ENCODE assay signal across 22 mouse cellular contexts in the genomic region with DNA sequence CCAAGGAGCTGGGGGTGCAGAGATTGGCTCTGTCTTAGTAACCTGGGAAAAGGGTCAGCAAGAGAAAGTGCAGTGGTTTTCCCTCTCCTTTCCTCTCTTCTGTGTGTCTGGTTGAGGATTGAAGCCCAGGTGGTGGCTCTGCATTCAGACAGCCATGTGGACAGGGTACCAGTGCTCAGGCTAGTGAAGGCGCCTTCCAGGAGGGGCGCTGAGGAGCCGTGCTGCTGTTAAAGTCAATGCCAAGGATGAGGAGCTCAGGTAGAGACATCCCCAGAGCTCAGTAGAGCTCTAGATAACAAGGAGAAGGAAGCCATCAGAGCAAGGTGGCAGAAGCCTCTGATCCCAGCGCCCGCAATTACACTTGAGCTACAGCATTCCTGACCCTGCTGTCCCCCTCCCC. TPM values are rescaled to one million over a fixed set of nuclear protein-coding genes. Genes with fewer than 3 reads are reported as not detected.
DNase-seq lines count a peak whose midpoint lies in the region; ATAC-seq and TF ChIP-seq lines count a peak whose summit lies in the region.
"Had no signal": no experiment of that assay in that cellular context is flagged by ENCODE, and none has a peak within 500 bp of the region (broad histone marks: within the 10 kb centered on the region; RNA-seq: fewer than 3 reads in every experiment).

No protein-coding gene starts in this region.

- no peaks in the 10 kb centered on the region for H3K36me3 ChIP-seq in kidney, postnatal 0 days (ENCODE audit: insufficient read depth, low read length)
- H3K36me3 ChIP-seq in midbrain, postnatal 0 days (ENCODE audit: insufficient read depth, low read length): no peaks in the 10 kb centered on the region
- no peaks in the 10 kb centered on the region for H3K36me3 ChIP-seq in midbrain, embryonic 16.5 days (ENCODE audit: control insufficient read depth, insufficient read depth, low read length)
- no peaks in the 10 kb centered on the region for H3K36me3 ChIP-seq in stomach, postnatal 0 days (ENCODE audit: control insufficient read depth, insufficient read depth, low read length)
- H3K36me3 ChIP-seq: limb, embryonic 15.5 days; lung, embryonic 15.5 days; midbrain, embryonic 12.5 days; neural tube, embryonic 13.5 days had no signal

- no peak overlapping the region for H3K4me3 ChIP-seq in kidney, postnatal 0 days (replicated peaks; ENCODE audit: low read depth, low read length)
- no peak overlapping the region for H3K4me3 ChIP-seq in midbrain, postnatal 0 days (ENCODE audit: low read depth, low read length)
- H3K4me3 ChIP-seq in midbrain, embryonic 16.5 days (ENCODE audit: low read depth, low read length): no peak overlapping the region
- H3K4me3 ChIP-seq in stomach, postnatal 0 days (ENCODE audit: low read depth, low read length): no peak overlapping the region
- H3K4me3 ChIP-seq: embryonic facial prominence, embryonic 10.5 days; limb, embryonic 15.5 days; lung, embryonic 15.5 days; midbrain, embryonic 12.5 days; neural tube, embryonic 13.5 days had no signal

- peaks cover 47% of the 10 kb centered on the region for H3K4me1 ChIP-seq in kidney, postnatal 0 days (replicated peaks; ENCODE audit: insufficient read depth, low read length)
- peaks cover 14% of the 10 kb centered on the region; the same call in 1 of the 2 replicates for H3K4me1 ChIP-seq in midbrain, postnatal 0 days (ENCODE audit: insufficient read depth, low read length)
- peaks cover 23% of the 10 kb centered on the region for H3K4me1 ChIP-seq in midbrain, embryonic 16.5 days (ENCODE audit: control insufficient read depth, insufficient read depth, low read length)
- peaks cover 2% of the 10 kb centered on the region for H3K4me1 ChIP-seq in stomach, postnatal 0 days (replicated peaks; ENCODE audit: control insufficient read depth, insufficient read depth)

- peak overlapping the region; percentile 13; the same call in 1 of the 2 replicates for H3K9ac ChIP-seq in kidney, postnatal 0 days (ENCODE audit: low read depth, low read length)
- H3K9ac ChIP-seq in midbrain, postnatal 0 days (replicated peaks; ENCODE audit: low read length, poor library complexity, severe bottlenecking): no peak overlapping the region
- H3K9ac ChIP-seq in midbrain, embryonic 16.5 days (ENCODE audit: low read depth, low read length): no peak overlapping the region
- H3K9ac ChIP-seq in stomach, postnatal 0 days (ENCODE audit: low read length): no peak overlapping the region
- H3K9ac ChIP-seq: limb, embryonic 15.5 days; lung, embryonic 15.5 days; midbrain, embryonic 12.5 days had no signal

- ATAC-seq in kidney, postnatal 0 days (replicated peaks; ENCODE audit: low FRiP score, low read depth): no peak
- no peak for ATAC-seq in midbrain, postnatal 0 days (ENCODE audit: low FRiP score)
- no peak for ATAC-seq in midbrain, embryonic 16.5 days
- ATAC-seq in stomach, postnatal 0 days (ENCODE audit: low FRiP score, low TSS enrichment): no peak

- TF ChIP-seq EP300 in stomach, postnatal 0 days (optimal IDR thresholded peaks at IDR 0.05): no peak

- H3K27ac ChIP-seq in kidney, postnatal 0 days: no peak overlapping the region
- no peak overlapping the region for H3K27ac ChIP-seq in midbrain, postnatal 0 days (ENCODE audit: low read depth, low read length)
- no peak overlapping the region for H3K27ac ChIP-seq in midbrain, embryonic 16.5 days (ENCODE audit: low read length)
- H3K27ac ChIP-seq in stomach, postnatal 0 days (replicated peaks): peak overlapping the region; percentile 98
- H3K27ac ChIP-seq: embryonic facial prominence, embryonic 10.5 days; limb, embryonic 15.5 days; midbrain, embryonic 12.5 days; neural tube, embryonic 13.5 days had no signal

- no peaks in the 10 kb centered on the region for H3K27me3 ChIP-seq in kidney, postnatal 0 days (ENCODE audit: insufficient read depth, low read length)
- H3K27me3 ChIP-seq in midbrain, postnatal 0 days (ENCODE audit: insufficient read depth, low read length): no peaks in the 10 kb centered on the region
- H3K27me3 ChIP-seq in midbrain, embryonic 16.5 days (ENCODE audit: control insufficient read depth, insufficient read depth, low read depth, low read length): no peaks in the 10 kb centered on the region
- H3K27me3 ChIP-seq in stomach, postnatal 0 days (ENCODE audit: control insufficient read depth, insufficient read depth, low read length): no peaks in the 10 kb centered on the region
- H3K27me3 ChIP-seq: limb, embryonic 15.5 days; lung, embryonic 15.5 days; midbrain, embryonic 12.5 days; neural tube, embryonic 13.5 days had no signal

- DNase-seq in cerebellum, postnatal 36 days: peak; percentile 41 to 46
- DNase-seq in cerebellum, postnatal 4 days (ENCODE audit: low spot score in 2 of 2): no peak
- no peak for DNase-seq in kidney, postnatal 0 days (ENCODE audit: low spot score)
- no peak for DNase-seq in kidney, adult 18-20 months
- no peak for DNase-seq in midbrain, postnatal 0 days (ENCODE audit: low spot score)
- DNase-seq in stomach, postnatal 0 days (ENCODE audit: low spot score): peak; percentile 41
- no peak for DNase-seq in urinary bladder, postnatal 36 days (ENCODE audit: low spot score in 2 of 2)
- DNase-seq: adrenal gland, postnatal 14 days; thymus, adult 18-20 months; thymus, postnatal 4 days had no signal

- H3K9me3 ChIP-seq in kidney, postnatal 0 days (replicated peaks; ENCODE audit: low read length): no peaks in the 10 kb centered on the region
- no peaks in the 10 kb centered on the region for H3K9me3 ChIP-seq in midbrain, postnatal 0 days (ENCODE audit: low read length)
- H3K9me3 ChIP-seq in midbrain, embryonic 16.5 days (replicated peaks; ENCODE audit: control insufficient read depth, low read length, poor library complexity, severe bottlenecking): no peaks in the 10 kb centered on the region
- H3K9me3 ChIP-seq in stomach, postnatal 0 days (ENCODE audit: control insufficient read depth, low read length): no peaks in the 10 kb centered on the region
- H3K9me3 ChIP-seq: embryonic facial prominence, embryonic 10.5 days; limb, embryonic 15.5 days; lung, embryonic 15.5 days; midbrain, embryonic 12.5 days; neural tube, embryonic 13.5 days had no signal

- peak; percentile 27; the same call in 1 of the 2 replicates for TF ChIP-seq CTCF in kidney, postnatal 0 days (IDR thresholded peaks at IDR 0.05; ENCODE audit: low read depth)
- peak; percentile 29 for TF ChIP-seq CTCF in midbrain, postnatal 0 days (IDR thresholded peaks at IDR 0.05)
- peak; percentile 50 for TF ChIP-seq CTCF in stomach, postnatal 0 days (IDR thresholded peaks at IDR 0.05; ENCODE audit: low read depth)

- WGBS in kidney, postnatal 0 days: 60% methylated on average over 5 of the region's 5 CpGs
- 54% methylated on average over 5 of the region's 5 CpGs for WGBS in midbrain, postnatal 0 days
- 67% methylated on average over 5 of the region's 5 CpGs for WGBS in midbrain, embryonic 16.5 days
- 73% methylated on average over 5 of the region's 5 CpGs for WGBS in stomach, postnatal 0 days

- no peak overlapping the region for H3K4me2 ChIP-seq in kidney, postnatal 0 days (ENCODE audit: low read length)
- no peak overlapping the region for H3K4me2 ChIP-seq in midbrain, postnatal 0 days (ENCODE audit: low read depth, low read length, poor library complexity, severe bottlenecking)
- no peak overlapping the region for H3K4me2 ChIP-seq in midbrain, embryonic 16.5 days (ENCODE audit: low read length)
- no peak overlapping the region for H3K4me2 ChIP-seq in stomach, postnatal 0 days (replicated peaks; ENCODE audit: low read depth)
- H3K4me2 ChIP-seq: limb, embryonic 15.5 days; lung, embryonic 15.5 days; midbrain, embryonic 12.5 days; neural tube, embryonic 13.5 days had no signal

RNA-seq across cellular contexts. Expression of a gene that starts 30.8 kb away (rescaled TPM):
- 153 and 154 TPM in 2 replicates for polyA plus RNA-seq in kidney, postnatal 0 days (2015; fragmentation: Nextera tagmentation; extraction: Ambion mirVana)
- total RNA-seq in midbrain, postnatal 0 days (2014; rRNA removed): 25.0 and 51.6 TPM in 2 replicates
- 102 and 106 TPM in 2 replicates for polyA plus RNA-seq in midbrain, postnatal 0 days (2015; fragmentation: Nextera tagmentation; extraction: Ambion mirVana)
- 93.3 and 103 TPM in 2 replicates for polyA plus RNA-seq in midbrain, embryonic 16.5 days (2015; fragmentation: Nextera tagmentation; extraction: Ambion mirVana)
- 139 and 144 TPM in 2 replicates for polyA plus RNA-seq in stomach, postnatal 0 days (2015; fragmentation: Nextera tagmentation; extraction: Ambion mirVana)

RNA-seq across cellular contexts. Expression of a gene that starts 33.1 kb away (rescaled TPM):
- 2.9 and 3.9 TPM in 2 replicates for polyA plus RNA-seq in kidney, postnatal 0 days (2015; fragmentation: Nextera tagmentation; extraction: Ambion mirVana)
- total RNA-seq in midbrain, postnatal 0 days (2014; rRNA removed): 9.3 and 11.5 TPM in 2 replicates
- 3.9 and 4.0 TPM in 2 replicates for polyA plus RNA-seq in midbrain, postnatal 0 days (2015; fragmentation: Nextera tagmentation; extraction: Ambion mirVana)
- polyA plus RNA-seq in midbrain, embryonic 16.5 days (2015; fragmentation: Nextera tagmentation; extraction: Ambion mirVana): 5.2 and 6.1 TPM in 2 replicates
- polyA plus RNA-seq in stomach, postnatal 0 days (2015; fragmentation: Nextera tagmentation; extraction: Ambion mirVana): 5.7 and 6.2 TPM in 2 replicates

RNA-seq across cellular contexts. Expression of a gene that starts 54.6 kb away (rescaled TPM):
- polyA plus RNA-seq in kidney, postnatal 0 days (2015; fragmentation: Nextera tagmentation; extraction: Ambion mirVana): 1.1 and 1.5 TPM in 2 replicates
- total RNA-seq in midbrain, postnatal 0 days (2014; rRNA removed): 0.66 TPM in 1 of 2 replicates, not detected in the other
- 0.29 TPM in 1 of 2 replicates, not detected in the other for polyA plus RNA-seq in midbrain, postnatal 0 days (2015; fragmentation: Nextera tagmentation; extraction: Ambion mirVana)
- 0.39 and 0.48 TPM in 2 replicates for polyA plus RNA-seq in midbrain, embryonic 16.5 days (2015; fragmentation: Nextera tagmentation; extraction: Ambion mirVana)
- polyA plus RNA-seq in stomach, postnatal 0 days (2015; fragmentation: Nextera tagmentation; extraction: Ambion mirVana): 0.11 and 0.27 TPM in 2 replicates
- total RNA-seq: common myeloid progenitor, adult 5-6 weeks; hematopoietic stem cell, adult 5-6 weeks; layer of hippocampus, adult 18-20 months had no signal
- polyA plus RNA-seq: C2C12; forebrain, embryonic 11.5 days; small intestine, adult 2 months had no signal

RNA-seq across cellular contexts. Expression of a gene that starts 59.9 kb away (rescaled TPM):
- 179 and 192 TPM in 2 replicates for polyA plus RNA-seq in kidney, postnatal 0 days (2015; fragmentation: Nextera tagmentation; extraction: Ambion mirVana)
- 14.6 and 20.8 TPM in 2 replicates for total RNA-seq in midbrain, postnatal 0 days (2014; rRNA removed)
- polyA plus RNA-seq in midbrain, postnatal 0 days (2015; fragmentation: Nextera tagmentation; extraction: Ambion mirVana): 7.9 and 8.3 TPM in 2 replicates
- 6.1 and 8.0 TPM in 2 replicates for polyA plus RNA-seq in midbrain, embryonic 16.5 days (2015; fragmentation: Nextera tagmentation; extraction: Ambion mirVana)
- 10.5 and 10.6 TPM in 2 replicates for polyA plus RNA-seq in stomach, postnatal 0 days (2015; fragmentation: Nextera tagmentation; extraction: Ambion mirVana)
- total RNA-seq: hematopoietic stem cell, adult 5-6 weeks had no signal

Comparison
In these comparisons a context has a peak if more than half of its experiments do, and no peak if none do; other contexts are left out.
1. DNase-seq: peak in cerebellum, postnatal 36 days (2 of 2) and stomach, postnatal 0 days (single experiment); none in cerebellum, postnatal 4 days (0 of 2), kidney, postnatal 0 days (single experiment), kidney, adult 18-20 months (single experiment), midbrain, postnatal 0 days (single experiment) and urinary bladder, postnatal 36 days (0 of 2).
2. Peak in every context shown above with its lines, with median percentiles within 50 percentile points of each other: CTCF ChIP-seq.